Mouse (Mus musculus) limb, embryonic 15.5 days (tissue): ENCODE results near the gene Diras1. TPM values are rescaled to one million over a fixed set of nuclear protein-coding genes. Genes with fewer than 3 reads are reported as not detected.
"Not testable (repeated sequence)": the region's sequence is repeated elsewhere in the genome, so short reads cannot be mapped to it uniquely, and the experiment has no call there.

ENCODE experiments used
- ATAC-seq: fragments of 200-750 bp; cut with Nextera tagmentation; 2 replicates; pipeline ENCODE4 v1.8.0; 2017; ENCODE audit warnings: low read depth, moderate TSS enrichment; ENCODE audit not compliant: insufficient number of reproducible peaks, low FRiP score, low TSS enrichment
- H3K27ac ChIP-seq: fragments of 300-500 bp; sonication (generic); 2 replicates; pipeline ENCODE4 v1.5.1; 2015; ENCODE audit warnings: moderate library complexity, mild to moderate bottlenecking, inconsistent platforms
- H3K27me3 ChIP-seq: fragments of 300-500 bp; sonication (generic); 2 replicates; pipeline ENCODE4 v1.6.1; 2015; ENCODE audit warnings: inconsistent platforms
- H3K36me3 ChIP-seq: fragments of 300-500 bp; sonication (generic); 2 replicates; pipeline ENCODE4 v1.6.1; 2015; ENCODE audit warnings: inconsistent platforms
- H3K4me1 ChIP-seq: fragments of 300-500 bp; sonication (generic); 2 replicates; pipeline ENCODE4 v1.6.1; 2015; ENCODE audit warnings: inconsistent platforms
- H3K4me2 ChIP-seq: fragments of 300-500 bp; sonication (generic); 2 replicates; pipeline ENCODE4 v1.6.1; 2015; ENCODE audit warnings: mild to moderate bottlenecking, inconsistent platforms
- H3K4me3 ChIP-seq: fragments of 300-500 bp; sonication (generic); 2 replicates; pipeline ENCODE4 v1.5.1; 2015; ENCODE audit warnings: mild to moderate bottlenecking, inconsistent platforms
- H3K9ac ChIP-seq: fragments of 300-500 bp; sonication (generic); 2 replicates; pipeline ENCODE4 v1.6.1; 2015; ENCODE audit warnings: inconsistent platforms
- H3K9me3 ChIP-seq: fragments of 300-500 bp; sonication (generic); 2 replicates; pipeline ENCODE4 v1.6.1; 2016; ENCODE audit warnings: inconsistent platforms
- WGBS: fragments of 180-500 bp; shearing (Covaris S2); methylation state at CpG from one replicate; pipeline ENCODE4 v1.1.7; 2015; 5-methylcytosine and 5-hydroxymethylcytosine counted together
- polyA plus RNA-seq: library from polyadenylated mRNA; unstranded; fragments of >200 nt; fragmentation: Nextera tagmentation; extraction: Ambion mirVana; gene quantifications from 2 replicates; pipeline ENCODE4 v1.2.1, GENCODE M21; 2015

The Diras1 gene
- polyA plus RNA-seq, 1 experiment from 2014 or later, result 0.29 TPM

GRCm38 (mm10) chr10:80994621-80995020, 30.8 kb downstream of the Diras1 start:
- H3K4me2 ChIP-seq, result 0 out of 2 replicates have a peak overlapping the region, but pooled peaks have one; percentile 27
- no peak overlapping the region for H3K9ac ChIP-seq
- H3K4me3 ChIP-seq, result no peak overlapping the region

GRCm38 (mm10) chr10:80993276-80993675, 32.2 kb downstream of the Diras1 start:
- Histone ChIP-seq H3K27ac (no peak overlapping the region), H3K4me3 (no peak overlapping the region), H3K4me2 (no peak overlapping the region), H3K36me3 (no peaks in the 10 kb centered on the region), H3K27me3 (peaks cover 14% of the 10 kb centered on the region), H3K9ac (no peak overlapping the region), H3K9me3 (no peaks in the 10 kb centered on the region), H3K4me1 (0 out of 2 replicates have a peak, but pooled peaks cover 6% of the 10 kb centered on the region)
- 66% methylated on average over 5 of the region's 5 CpGs for WGBS
- no peak for ATAC-seq

More at GRCm38 (mm10) chr10:80994621-80995020, 30.8 kb downstream of the Diras1 start:
- H3K27me3 ChIP-seq, result peaks cover 25% of the 10 kb centered on the region
- WGBS, result 53% methylated on average over 4 of the region's 4 CpGs
- no peaks in the 10 kb centered on the region for H3K9me3 ChIP-seq
- H3K4me1 ChIP-seq, result peaks cover 12% of the 10 kb centered on the region
- no peaks in the 10 kb centered on the region for H3K36me3 ChIP-seq
- no peak overlapping the region for H3K27ac ChIP-seq
- no peak for ATAC-seq

GRCm38 (mm10) chr10:80991945-80992344, 33.5 kb downstream of the Diras1 start:
- Histone ChIP-seq H3K27ac (no peak overlapping the region), H3K4me3 (no peak overlapping the region), H3K9me3 (no peaks in the 10 kb centered on the region), H3K36me3 (no peaks in the 10 kb centered on the region), H3K9ac (no peak overlapping the region), H3K27me3 (peaks cover 6% of the 10 kb centered on the region), H3K4me2 (no peak overlapping the region), H3K4me1 (peaks cover 14% of the 10 kb centered on the region)
- 74% methylated on average over 1 of the region's 1 CpGs for WGBS
- no peak for ATAC-seq

GRCm38 (mm10) chr10:80991007-80991406, 34.5 kb downstream of the Diras1 start:
- H3K9me3 ChIP-seq, result no peaks in the 10 kb centered on the region
- H3K9ac ChIP-seq, result no peak overlapping the region
- peaks cover 14% of the 10 kb centered on the region for H3K4me1 ChIP-seq
- no peaks in the 10 kb centered on the region for H3K36me3 ChIP-seq
- no peak for ATAC-seq
- H3K27me3 ChIP-seq, result peaks cover 14% of the 10 kb centered on the region
- H3K4me3 ChIP-seq, result no peak overlapping the region
- no peak overlapping the region for H3K27ac ChIP-seq
- WGBS, result 18% methylated on average over 3 of the region's 3 CpGs
- H3K4me2 ChIP-seq, result no peak overlapping the region

GRCm38 (mm10) chr10:80990406-80990805, 35.1 kb downstream of the Diras1 start:
- WGBS, result 77% methylated on average over 7 of the region's 7 CpGs
- H3K4me3 ChIP-seq, result no peak overlapping the region
- H3K4me1 ChIP-seq, result peaks cover 20% of the 10 kb centered on the region
- H3K9ac ChIP-seq, result no peak overlapping the region
- peaks cover 20% of the 10 kb centered on the region for H3K27me3 ChIP-seq
- ATAC-seq, result no peak
- H3K36me3 ChIP-seq, result no peaks in the 10 kb centered on the region
- no peaks in the 10 kb centered on the region for H3K9me3 ChIP-seq
- no peak overlapping the region for H3K27ac ChIP-seq
- H3K4me2 ChIP-seq, result no peak overlapping the region

GRCm38 (mm10) chr10:80989854-80990253, 35.6 kb downstream of the Diras1 start:
- not testable (repeated sequence) for H3K9ac ChIP-seq, H3K27ac ChIP-seq, ATAC-seq, H3K4me3 ChIP-seq, H3K4me2 ChIP-seq, H3K9me3 ChIP-seq, H3K36me3 ChIP-seq
- peaks cover 21% of the 10 kb centered on the region for H3K4me1 ChIP-seq
- peaks cover 25% of the 10 kb centered on the region for H3K27me3 ChIP-seq
- 59% methylated on average over 4 of the region's 4 CpGs for WGBS

- WGBS, result 61% methylated on average over 6 of the region's 6 CpGs
- H3K27me3 ChIP-seq, result peaks cover 25% of the 10 kb centered on the region
Observed at GRCm38 (mm10) chr10:80989446-80989845, 36.0 kb downstream of the Diras1 start.

GRCm38 (mm10) chr10:80987709-80988441, 37.6 kb downstream of the Diras1 start:
- peak; percentile 84 for ATAC-seq
- Histone ChIP-seq H3K4me2 (0 out of 2 replicates have a peak overlapping the region, but pooled peaks have one; percentile 5), H3K4me1 (peaks cover 18% of the 10 kb centered on the region), H3K27me3 (peaks cover 30% of the 10 kb centered on the region), H3K4me3 (no peak overlapping the region), H3K9me3 (no peaks in the 10 kb centered on the region), H3K27ac (peak overlapping the region; percentile 69), H3K36me3 (no peaks in the 10 kb centered on the region), H3K9ac (no peak overlapping the region)
- WGBS, result 9% methylated on average over 10 of the region's 10 CpGs

More at GRCm38 (mm10) chr10:80989446-80989845, 36.0 kb downstream of the Diras1 start:
- Histone ChIP-seq H3K36me3 (no peaks in the 10 kb centered on the region), H3K4me1 (peaks cover 18% of the 10 kb centered on the region), H3K4me2 (no peak overlapping the region), H3K4me3 (no peak overlapping the region), H3K27ac (no peak overlapping the region), H3K9me3 (no peaks in the 10 kb centered on the region), H3K9ac (no peak overlapping the region)
- ATAC-seq, result no peak

GRCm38 (mm10) chr10:80986754-80987153, 38.7 kb downstream of the Diras1 start:
- Histone ChIP-seq H3K4me2 (no peak overlapping the region), H3K27me3 (peaks cover 30% of the 10 kb centered on the region), H3K4me3 (no peak overlapping the region), H3K9ac (no peak overlapping the region), H3K36me3 (no peaks in the 10 kb centered on the region), H3K9me3 (no peaks in the 10 kb centered on the region), H3K4me1 (peaks cover 18% of the 10 kb centered on the region), H3K27ac (no peak overlapping the region)
- 74% methylated on average over 6 of the region's 6 CpGs for WGBS
- no peak for ATAC-seq

- H3K4me1 ChIP-seq, result peaks cover 18% of the 10 kb centered on the region
- no peaks in the 10 kb centered on the region for H3K36me3 ChIP-seq
- H3K9me3 ChIP-seq, result no peaks in the 10 kb centered on the region
- 32% methylated on average over 13 of the region's 13 CpGs for WGBS
- ATAC-seq, result no peak
- no peak overlapping the region for H3K9ac ChIP-seq
- no peak overlapping the region for H3K27ac ChIP-seq
- peaks cover 30% of the 10 kb centered on the region for H3K27me3 ChIP-seq
- peak overlapping the region; percentile 46 for H3K4me2 ChIP-seq
- peak overlapping the region; percentile 25 for H3K4me3 ChIP-seq
Observed at GRCm38 (mm10) chr10:80985970-80986701, 39.3 kb downstream of the Diras1 start.

- 8% methylated on average over 37 of the region's 37 CpGs for WGBS
- no peak for ATAC-seq
- H3K9me3 ChIP-seq, result no peaks in the 10 kb centered on the region
- no peaks in the 10 kb centered on the region for H3K36me3 ChIP-seq
- no peak overlapping the region for H3K27ac ChIP-seq
- peak overlapping the region; percentile 25 for H3K4me3 ChIP-seq
- peaks cover 30% of the 10 kb centered on the region for H3K27me3 ChIP-seq
- H3K4me1 ChIP-seq, result peaks cover 18% of the 10 kb centered on the region
- H3K9ac ChIP-seq, result no peak overlapping the region
- H3K4me2 ChIP-seq, result peak overlapping the region; percentile 46
Observed at GRCm38 (mm10) chr10:80985241-80985969, 40.1 kb downstream of the Diras1 start.
